Mouse (Mus musculus) stomach, postnatal 0 days (tissue): ENCODE results near the gene Bcl2a1b.
"Not testable (repeated sequence)": the region's sequence is repeated elsewhere in the genome, so short reads cannot be mapped to it uniquely, and the experiment has no call there.

ENCODE experiments used
- CTCF ChIP-seq: IDR thresholded peaks from 2 replicates; pipeline ENCODE4 v1.5.1; 2016; ENCODE audit warnings: antibody characterized with exemption, low read depth, mild to moderate bottlenecking, moderate library complexity
- EP300 ChIP-seq: optimal IDR thresholded peaks from 2 replicates; pipeline ENCODE3; 2016; ENCODE audit warnings: antibody characterized with exemption

GRCm38 (mm10) chr9:89238976-89239505 is 40.0 kb downstream of the Bcl2a1b start:
- not testable (repeated sequence) for TF ChIP-seq EP300, CTCF
